Mouse (Mus musculus): ENCODE results near the gene Mfap3l. TPM values are rescaled to one million over a fixed set of nuclear protein-coding genes. Genes with fewer than 3 reads are reported as not detected.

Gene Mfap3l
- total RNA-seq, 2 experiments from 2014 or later = 38.5 to 41.8 TPM

Other genes starting within 250 kb of the Mfap3l start
- gene Gm10283, start 129.6 kb upstream of the Mfap3l start, total RNA-seq (2021) = not detected
- gene Aadat, start 126.9 kb upstream of the Mfap3l start, total RNA-seq (2021) = 1 to 10 TPM in 1 of 2 experiments, under 1 TPM in 1; 0.34 to 1.1 TPM

Measured in left cerebral cortex, postnatal 10 days (tissue).